Mouse (Mus musculus): ENCODE results near the gene Cd27. TPM values are rescaled to one million over a fixed set of nuclear protein-coding genes. Genes with fewer than 3 reads are reported as not detected.

The Cd27 gene
- polyA plus RNA-seq, 1 experiment from 2014 or later: 0.77 TPM

DNA sequence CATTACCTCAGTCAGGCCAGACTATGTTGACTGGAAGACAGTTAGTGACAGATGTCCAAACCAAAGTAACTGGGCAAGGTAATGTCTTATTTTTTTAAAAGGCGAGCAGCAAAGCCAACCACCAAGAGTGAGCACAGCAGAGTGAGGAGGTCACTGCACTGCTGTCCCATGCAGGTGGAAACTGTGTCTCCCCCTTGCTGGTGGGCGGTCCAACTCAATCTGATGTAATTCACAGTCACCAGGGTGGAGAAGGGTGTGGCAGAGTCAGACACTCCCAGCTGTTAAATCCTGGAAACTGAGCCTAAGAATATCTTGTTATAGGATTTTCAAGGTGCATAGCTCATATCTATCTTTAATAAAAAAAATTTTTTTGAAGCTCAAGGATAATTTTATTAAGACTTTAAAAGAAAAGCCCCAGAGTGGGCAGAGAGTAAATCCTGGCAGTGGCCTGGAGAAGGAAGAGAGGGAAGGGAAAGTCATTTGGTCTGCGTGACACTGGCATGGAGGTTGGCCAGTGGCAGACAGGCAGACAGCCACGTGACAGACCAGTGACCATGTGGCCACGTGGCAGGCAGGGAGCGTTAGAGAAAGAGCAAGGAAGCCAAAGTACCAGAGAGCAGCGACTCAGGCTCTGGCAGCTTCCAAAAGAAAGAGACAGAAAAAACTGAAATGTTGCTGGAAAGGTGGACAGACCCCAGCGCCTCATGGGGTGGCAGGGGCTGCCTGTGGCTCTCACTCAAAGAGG, 19.6 kb upstream of the Cd27 start:
- no peaks in the 10 kb centered on the region for H3K4me1 ChIP-seq (ENCODE audit: control insufficient read depth, insufficient read depth, low read length)
- no peak overlapping the region for H3K9ac ChIP-seq (ENCODE audit: low read length)
- no peak overlapping the region for H3K27ac ChIP-seq (ENCODE audit: low read depth, low read length)
- H3K36me3 ChIP-seq (ENCODE audit: control insufficient read depth, insufficient read depth, low read length): no peaks in the 10 kb centered on the region
- DNase-seq (ENCODE audit: low spot score): no peak
- H3K4me3 ChIP-seq (ENCODE audit: low read depth, low read length): no peak overlapping the region
- WGBS: 80% methylated on average over 8 of the region's 8 CpGs
- no peaks in the 10 kb centered on the region for H3K9me3 ChIP-seq (ENCODE audit: control insufficient read depth, low read length)
- no peak overlapping the region for H3K4me2 ChIP-seq (ENCODE audit: low read depth)
- no peaks in the 10 kb centered on the region for H3K27me3 ChIP-seq (ENCODE audit: control insufficient read depth, insufficient read depth, low read length)
- no peak for ATAC-seq (ENCODE audit: insufficient read depth, low FRiP score, low TSS enrichment)

GRCm38 (mm10) chr6:125255516-125256044, 18.8 kb upstream of the Cd27 start:
- H3K9me3 ChIP-seq (ENCODE audit: control insufficient read depth, low read length): no peaks in the 10 kb centered on the region
- no peaks in the 10 kb centered on the region for H3K36me3 ChIP-seq (ENCODE audit: control insufficient read depth, insufficient read depth, low read length)
- no peak overlapping the region for H3K4me2 ChIP-seq (ENCODE audit: low read depth)
- no peak overlapping the region for H3K4me3 ChIP-seq (ENCODE audit: low read depth, low read length)
- DNase-seq (ENCODE audit: low spot score): no peak
- H3K27ac ChIP-seq (ENCODE audit: low read depth, low read length): no peak overlapping the region
- no peak overlapping the region for H3K9ac ChIP-seq (ENCODE audit: low read length)
- H3K27me3 ChIP-seq (ENCODE audit: control insufficient read depth, insufficient read depth, low read length): no peaks in the 10 kb centered on the region
- H3K4me1 ChIP-seq (ENCODE audit: control insufficient read depth, insufficient read depth, low read length): no peaks in the 10 kb centered on the region
- ATAC-seq (ENCODE audit: insufficient read depth, low FRiP score, low TSS enrichment): no peak
- WGBS: 87% methylated on average over 7 of the region's 7 CpGs

- H3K4me2 ChIP-seq (ENCODE audit: low read depth): no peak overlapping the region
- DNase-seq (ENCODE audit: low spot score) (no peak), ATAC-seq (ENCODE audit: insufficient read depth, low FRiP score, low TSS enrichment) (no peak)
- H3K36me3 ChIP-seq (ENCODE audit: control insufficient read depth, insufficient read depth, low read length): no peaks in the 10 kb centered on the region
- no peaks in the 10 kb centered on the region for H3K9me3 ChIP-seq (ENCODE audit: control insufficient read depth, low read length)
- WGBS: 86% methylated on average over 14 of the region's 14 CpGs
- H3K4me3 ChIP-seq (ENCODE audit: low read depth, low read length): no peak overlapping the region
- no peaks in the 10 kb centered on the region for H3K4me1 ChIP-seq (ENCODE audit: control insufficient read depth, insufficient read depth, low read length)
- H3K9ac ChIP-seq (ENCODE audit: low read length): no peak overlapping the region
- H3K27me3 ChIP-seq (ENCODE audit: control insufficient read depth, insufficient read depth, low read length): no peaks in the 10 kb centered on the region
- no peak overlapping the region for H3K27ac ChIP-seq (ENCODE audit: low read depth, low read length)
Measured at GRCm38 (mm10) chr6:125253863-125254715, 17.3 kb upstream of the Cd27 start.

DNA sequence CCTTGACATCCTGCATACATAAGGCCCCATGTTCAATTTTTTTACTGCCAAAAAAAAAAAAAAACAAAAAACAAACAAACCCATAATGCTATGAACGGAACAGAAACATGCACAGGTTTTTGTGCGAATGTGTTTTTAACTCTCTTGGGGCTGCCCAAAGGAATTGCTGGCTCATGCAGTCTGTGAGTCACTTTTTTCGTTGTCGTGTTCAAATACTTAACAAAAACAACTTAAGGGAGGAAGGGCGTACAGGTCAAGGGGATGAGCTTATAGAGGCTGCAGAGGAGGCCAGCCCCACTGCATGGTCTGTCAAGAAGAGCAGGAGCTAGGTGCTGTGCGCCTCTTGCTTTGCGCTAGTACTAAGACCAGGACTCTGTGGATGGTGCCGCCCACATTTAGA, 15.9 kb upstream of the Cd27 start:
- no peak for ATAC-seq (ENCODE audit: insufficient read depth, low FRiP score, low TSS enrichment)
- 96% methylated on average over 8 of the region's 8 CpGs for WGBS

GRCm38 (mm10) chr6:125252285-125252684, 15.5 kb upstream of the Cd27 start:
- H3K27me3 ChIP-seq (ENCODE audit: control insufficient read depth, insufficient read depth, low read length): no peaks in the 10 kb centered on the region
- no peak overlapping the region for H3K27ac ChIP-seq (ENCODE audit: low read depth, low read length)
- H3K4me1 ChIP-seq (ENCODE audit: control insufficient read depth, insufficient read depth, low read length): no peaks in the 10 kb centered on the region
- ATAC-seq (ENCODE audit: insufficient read depth, low FRiP score, low TSS enrichment): no peak
- H3K9ac ChIP-seq (ENCODE audit: low read length): no peak overlapping the region
- no peak overlapping the region for H3K4me2 ChIP-seq (ENCODE audit: low read depth)
- no peaks in the 10 kb centered on the region for H3K9me3 ChIP-seq (ENCODE audit: control insufficient read depth, low read length)
- no peaks in the 10 kb centered on the region for H3K36me3 ChIP-seq (ENCODE audit: control insufficient read depth, insufficient read depth, low read length)
- H3K4me3 ChIP-seq (ENCODE audit: low read depth, low read length): no peak overlapping the region
- WGBS: 94% methylated on average over 3 of the region's 3 CpGs
- no peak for DNase-seq (ENCODE audit: low spot score)

More for the DNA sequence above, 15.9 kb upstream of the Cd27 start:
- Histone ChIP-seq H3K27ac (ENCODE audit: low read depth, low read length) (no peak overlapping the region), H3K9ac (ENCODE audit: low read length) (no peak overlapping the region), H3K36me3 (ENCODE audit: control insufficient read depth, insufficient read depth, low read length) (no peaks in the 10 kb centered on the region), H3K4me3 (ENCODE audit: low read depth, low read length) (no peak overlapping the region), H3K4me1 (ENCODE audit: control insufficient read depth, insufficient read depth, low read length) (no peaks in the 10 kb centered on the region), H3K9me3 (ENCODE audit: control insufficient read depth, low read length) (no peaks in the 10 kb centered on the region), H3K27me3 (ENCODE audit: control insufficient read depth, insufficient read depth, low read length) (no peaks in the 10 kb centered on the region), H3K4me2 (ENCODE audit: low read depth) (no peak overlapping the region)
- DNase-seq (ENCODE audit: low spot score): no peak

GRCm38 (mm10) chr6:125244551-125244950, 7.7 kb upstream of the Cd27 start:
- no peak for DNase-seq (ENCODE audit: low spot score)
- H3K4me2 ChIP-seq (ENCODE audit: low read depth): no peak overlapping the region
- no peak overlapping the region for H3K4me3 ChIP-seq (ENCODE audit: low read depth, low read length)
- WGBS: 29% methylated on average over 1 of the region's 1 CpGs
- H3K9ac ChIP-seq (ENCODE audit: low read length): no peak overlapping the region
- no peaks in the 10 kb centered on the region for H3K9me3 ChIP-seq (ENCODE audit: control insufficient read depth, low read length)
- no peaks in the 10 kb centered on the region for H3K36me3 ChIP-seq (ENCODE audit: control insufficient read depth, insufficient read depth, low read length)
- H3K4me1 ChIP-seq (ENCODE audit: control insufficient read depth, insufficient read depth, low read length): no peaks in the 10 kb centered on the region
- no peak overlapping the region for H3K27ac ChIP-seq (ENCODE audit: low read depth, low read length)
- no peak for ATAC-seq (ENCODE audit: insufficient read depth, low FRiP score, low TSS enrichment)
- H3K27me3 ChIP-seq (ENCODE audit: control insufficient read depth, insufficient read depth, low read length): no peaks in the 10 kb centered on the region

GRCm38 (mm10) chr6:125241566-125241965, 4.8 kb upstream of the Cd27 start:
- no peaks in the 10 kb centered on the region for H3K27me3 ChIP-seq (ENCODE audit: control insufficient read depth, insufficient read depth, low read length)
- no peak overlapping the region for H3K9ac ChIP-seq (ENCODE audit: low read length)
- no peak overlapping the region for H3K4me3 ChIP-seq (ENCODE audit: low read depth, low read length)
- H3K36me3 ChIP-seq (ENCODE audit: control insufficient read depth, insufficient read depth, low read length): no peaks in the 10 kb centered on the region
- 91% methylated on average over 8 of the region's 8 CpGs for WGBS
- no peak for ATAC-seq (ENCODE audit: insufficient read depth, low FRiP score, low TSS enrichment)
- no peak overlapping the region for H3K4me2 ChIP-seq (ENCODE audit: low read depth)
- H3K27ac ChIP-seq (ENCODE audit: low read depth, low read length): no peak overlapping the region
- H3K4me1 ChIP-seq (ENCODE audit: control insufficient read depth, insufficient read depth, low read length): no peaks in the 10 kb centered on the region
- no peak for DNase-seq (ENCODE audit: low spot score)
- no peaks in the 10 kb centered on the region for H3K9me3 ChIP-seq (ENCODE audit: control insufficient read depth, low read length)

GRCm38 (mm10) chr6:125240617-125241016, 3.8 kb upstream of the Cd27 start:
- Histone ChIP-seq H3K4me3 (ENCODE audit: low read depth, low read length) (no peak overlapping the region), H3K4me1 (ENCODE audit: control insufficient read depth, insufficient read depth, low read length) (no peaks in the 10 kb centered on the region), H3K36me3 (ENCODE audit: control insufficient read depth, insufficient read depth, low read length) (no peaks in the 10 kb centered on the region), H3K9me3 (ENCODE audit: control insufficient read depth, low read length) (no peaks in the 10 kb centered on the region), H3K4me2 (ENCODE audit: low read depth) (no peak overlapping the region), H3K9ac (ENCODE audit: low read length) (no peak overlapping the region), H3K27me3 (ENCODE audit: control insufficient read depth, insufficient read depth, low read length) (no peaks in the 10 kb centered on the region), H3K27ac (ENCODE audit: low read depth, low read length) (no peak overlapping the region)
- no peak for DNase-seq (ENCODE audit: low spot score)
- 82% methylated on average over 5 of the region's 5 CpGs for WGBS
- no peak for ATAC-seq (ENCODE audit: insufficient read depth, low FRiP score, low TSS enrichment)
